Mouse (Mus musculus) layer of hippocampus, postnatal 10 days (tissue): ENCODE data around the gene Ascc1. TPM values are rescaled to one million over a fixed set of nuclear protein-coding genes. Genes with fewer than 3 reads are reported as not detected.

Source experiments
- DNase-seq, 2 experiments: peaks; one replicate each; pipeline ENCODE4 v3.0.0; 2021; ENCODE audit warnings: low spot score in 2 of 2
- long read RNA-seq: library from polyadenylated mRNA; stranded (forward); transcript quantifications from one replicate; pipeline ENCODE4 v2.0.0, GENCODE M21; 2023
- total RNA-seq, 2 experiments: library from RNA; stranded (reverse); gene quantifications; 2 replicates each; pipeline ENCODE4 v1.2.3; 2021

Ascc1 gene
- 10 to 100 TPM; 19.2 to 19.9 TPM for total RNA-seq
- long read RNA-seq, transcript Ascc1-201 (11 exons, 1,450 nt) = major isoform, 12 of 31 reads
- long read RNA-seq, transcript Ascc1-202 (11 exons, 1,473 nt) = minor isoform, 5 of 31 reads
- long read RNA-seq, partial matches to known transcripts = 6 of 31 reads
- long read RNA-seq, other reads (novel, unspliced or antisense) = 8 of 31 reads

DNA sequence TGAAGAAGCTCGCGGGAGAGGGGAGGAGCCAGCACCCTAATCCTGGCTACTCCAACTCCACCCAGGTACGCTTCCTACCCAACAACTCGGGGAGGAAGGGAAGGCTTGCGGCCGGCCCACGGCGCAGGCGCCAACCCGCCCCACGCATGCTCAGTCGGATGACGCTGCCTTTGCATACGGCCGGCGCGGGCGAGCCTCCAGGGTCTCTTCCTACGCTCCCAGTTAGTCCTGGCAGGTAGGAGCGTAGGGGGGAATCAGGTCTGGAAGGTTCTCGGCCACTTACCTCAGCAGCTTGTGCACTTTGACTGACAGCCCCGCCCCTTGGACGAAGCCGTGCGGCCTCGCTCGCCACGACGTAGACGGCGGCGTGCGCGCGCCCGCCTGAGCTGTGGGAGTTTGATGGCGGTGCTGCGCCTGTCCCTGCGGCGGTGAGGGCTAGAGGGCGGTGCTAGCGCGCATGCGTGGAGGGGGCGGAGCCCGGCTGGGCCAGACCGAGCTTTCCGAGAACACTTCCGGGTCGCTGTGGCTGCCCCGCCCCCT is at the start of gene Ascc1, which contains the start of gene Anapc16:
Ascc1 (plus strand) TSS at position 133 of the 540 bp plus-strand sequence.
Anapc16 (minus strand) TSS at position 463 of the 540 bp plus-strand sequence.
- peak; percentile 95 to 97 for DNase-seq

DNA sequence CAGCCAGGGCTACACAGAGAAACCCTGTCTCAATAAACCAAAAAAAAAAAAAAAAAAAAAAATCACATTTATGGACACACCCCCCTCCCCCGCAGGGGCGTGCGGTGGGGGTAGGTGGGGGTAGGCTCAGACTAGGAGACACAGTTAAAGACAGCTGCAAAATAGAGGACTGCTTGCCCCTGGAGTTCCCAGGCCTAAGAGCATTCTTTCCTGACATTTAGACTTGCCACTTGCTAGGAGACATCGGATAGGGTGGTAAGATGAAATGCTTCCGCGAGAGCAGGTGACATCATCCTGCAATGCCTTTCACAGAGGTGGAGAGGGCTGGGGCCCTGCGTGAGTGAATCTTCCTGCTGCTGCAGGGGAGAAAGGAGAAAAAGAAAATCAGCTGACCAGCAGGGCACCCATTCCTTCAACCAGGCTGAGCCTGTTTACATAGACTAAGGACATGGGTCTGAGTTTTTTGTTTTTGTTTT is 49.0 kb upstream of the Ascc1 start:
- no peak for DNase-seq

DNA sequence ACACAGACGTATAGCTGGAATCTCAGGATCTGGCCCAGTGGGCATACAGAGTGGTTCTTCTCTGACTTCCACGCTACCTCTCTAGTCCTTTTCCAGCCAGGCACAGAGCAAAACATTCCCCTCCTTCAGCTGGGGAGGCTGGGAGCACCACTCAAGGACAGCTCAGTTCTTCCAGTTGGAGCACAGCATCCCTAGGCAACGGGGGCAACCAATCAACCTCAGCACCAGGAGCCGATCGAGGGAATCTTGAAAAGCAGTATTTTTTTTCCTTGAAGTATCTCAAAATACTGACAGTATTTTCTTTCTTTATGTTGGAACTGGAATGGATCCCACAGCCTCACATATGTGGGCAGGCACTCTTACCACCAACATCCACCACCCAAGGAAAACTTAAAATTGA is 45.9 kb upstream of the Ascc1 start:
- DNase-seq = no peak

DNA sequence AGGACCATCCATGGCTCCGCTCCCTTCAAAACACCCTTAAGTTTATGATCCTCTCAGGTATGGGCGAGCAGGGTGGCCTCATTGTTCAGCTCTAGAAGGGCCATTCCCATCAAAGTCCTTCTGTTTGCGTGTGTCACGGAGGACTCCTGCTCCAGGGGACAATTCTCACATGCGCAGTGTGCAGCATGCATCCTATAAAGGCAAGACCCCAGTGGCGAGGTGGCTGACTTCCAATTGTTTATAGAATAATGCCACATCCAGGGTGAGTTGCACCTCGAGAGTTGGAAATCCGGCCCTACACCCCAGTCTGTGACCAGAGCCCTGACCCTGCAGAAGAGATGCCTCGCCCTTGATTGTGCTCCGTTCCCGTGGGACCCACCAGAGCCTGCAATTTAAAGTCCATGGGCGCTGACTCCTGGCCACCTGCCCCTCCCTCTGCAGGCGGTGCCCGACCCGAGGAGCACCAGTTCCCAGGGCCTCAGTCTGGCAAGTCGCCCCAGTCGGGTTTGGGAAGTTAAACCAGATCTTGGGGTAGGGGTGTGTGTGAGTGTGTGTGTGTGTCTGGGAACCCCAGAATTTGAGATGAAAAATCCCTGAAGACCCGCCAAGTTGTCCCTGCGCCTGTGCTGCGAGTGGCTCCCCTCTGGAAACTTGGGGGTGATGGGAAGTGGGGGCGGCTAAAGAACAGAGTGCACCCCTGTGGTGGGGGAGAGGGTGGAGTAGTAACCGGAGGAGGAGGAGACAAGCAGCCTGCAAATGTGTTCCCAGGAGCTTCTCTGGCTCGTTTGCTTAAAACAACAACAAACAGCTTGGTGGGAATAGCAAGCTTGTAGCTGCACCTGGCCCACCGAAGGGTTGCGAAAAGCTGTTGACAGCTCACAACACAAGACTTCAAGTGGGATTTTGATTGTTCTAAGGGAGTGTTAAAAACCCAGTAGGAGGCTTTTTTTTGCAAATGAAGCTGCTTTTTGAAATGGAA is 45.1 kb upstream of the Ascc1 start:
- DNase-seq = peak in 1 of 2 experiments; percentile 64

- DNase-seq = no peak
Measured at GRCm38 (mm10) chr10:59958458-59958857, 44.1 kb upstream of the Ascc1 start.

DNA sequence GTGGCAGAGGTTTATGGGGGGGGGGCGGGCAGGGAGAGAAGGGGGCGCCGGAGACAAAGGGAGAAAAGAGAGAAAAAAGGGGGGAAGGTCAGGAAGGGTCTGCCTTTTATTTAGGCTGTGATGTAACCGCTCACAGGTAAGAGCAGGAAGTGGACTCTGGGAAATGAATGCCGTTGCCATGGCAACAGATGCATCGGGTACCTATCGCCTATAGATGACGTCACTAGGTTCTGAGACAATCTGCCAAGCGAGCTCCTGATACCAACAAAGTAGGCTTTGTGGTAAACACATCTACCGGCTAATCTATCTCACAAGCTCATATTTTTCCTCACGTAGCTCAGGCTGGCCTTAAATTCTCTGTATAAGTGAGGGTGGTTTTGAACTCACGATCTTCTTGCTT is 43.1 kb upstream of the Ascc1 start:
- no peak for DNase-seq

DNA sequence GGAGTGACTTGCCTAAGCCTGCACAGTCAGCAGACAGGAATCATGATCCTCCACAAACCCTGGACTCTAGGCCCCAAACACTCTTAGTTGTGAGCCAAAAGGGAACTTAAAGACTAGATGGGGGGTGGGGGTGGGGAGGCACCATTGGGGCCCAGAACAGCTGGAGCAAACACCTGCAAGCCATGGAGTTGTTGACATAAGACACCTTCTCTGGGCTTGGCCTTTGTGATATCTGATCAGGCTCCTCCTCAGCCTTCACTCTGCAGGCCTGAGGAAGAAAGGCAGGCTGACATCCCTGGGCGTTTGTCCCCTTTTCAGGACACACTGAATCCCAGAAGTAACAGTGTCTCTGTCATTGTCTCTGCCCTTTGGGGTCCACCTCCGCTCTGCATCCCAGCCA is 39.0 kb upstream of the Ascc1 start:
- DNase-seq = no peak

DNA sequence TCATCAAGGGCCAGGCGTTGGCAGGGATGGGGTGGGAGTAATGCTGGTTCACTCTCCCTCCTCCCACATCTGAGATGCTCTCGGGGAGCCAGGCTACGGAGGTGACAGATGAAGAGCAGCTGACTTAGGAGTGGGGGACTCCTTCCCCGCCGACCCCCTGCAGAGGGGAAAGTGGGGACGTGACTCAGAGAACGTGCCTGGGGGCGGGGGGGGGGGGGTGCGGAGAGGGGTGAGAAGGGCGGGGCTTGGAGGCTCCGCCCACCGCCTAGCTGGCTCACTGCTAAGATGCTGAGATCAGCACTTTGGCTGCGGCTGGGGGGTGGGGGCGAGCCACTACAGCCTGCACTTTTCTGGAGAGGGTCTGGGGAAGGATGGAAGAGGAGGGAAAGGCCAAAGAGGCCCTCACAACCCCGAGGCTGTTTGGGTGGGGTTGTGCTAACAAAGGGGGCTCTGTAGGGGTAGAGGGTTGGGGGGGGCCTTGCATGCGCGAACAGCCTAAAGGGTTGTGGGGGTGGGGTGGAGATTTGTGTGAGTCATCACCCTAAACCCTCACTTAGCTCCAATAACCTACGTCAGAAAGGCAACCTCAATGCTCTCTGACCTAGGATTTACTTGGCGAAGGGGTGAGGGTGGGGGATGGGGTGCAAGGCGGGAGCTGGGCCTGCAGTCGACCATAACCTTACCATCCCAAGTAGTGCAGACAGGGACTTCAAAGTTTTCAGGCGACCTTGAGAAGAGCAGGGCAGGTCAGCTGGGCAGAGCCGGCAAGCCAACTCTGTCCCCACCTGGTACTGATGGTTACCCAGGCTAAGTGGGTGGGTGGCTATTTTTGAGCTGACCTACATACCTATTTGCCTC is 37.9 kb upstream of the Ascc1 start:
- no peak for DNase-seq

DNA sequence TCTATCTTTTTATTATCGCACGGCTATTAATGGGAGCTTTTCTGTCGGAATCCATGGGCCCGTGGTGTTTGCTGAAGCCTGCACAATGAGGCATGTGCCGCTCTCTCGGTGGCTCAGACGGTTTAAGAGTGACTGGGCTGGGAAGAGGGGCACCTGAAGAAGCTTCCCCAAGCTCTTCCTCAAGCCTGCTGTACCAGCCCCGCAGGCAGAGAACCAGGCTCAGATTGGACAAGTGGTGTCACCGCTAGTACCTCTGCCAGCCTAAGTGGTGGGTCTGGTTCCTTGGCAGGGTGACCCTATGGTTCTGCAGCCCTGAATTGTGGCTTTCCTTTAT is 37.3 kb upstream of the Ascc1 start:
- no peak for DNase-seq

GRCm38 (mm10) chr10:59965788-59966187 is 36.8 kb upstream of the Ascc1 start:
- DNase-seq = no peak

GRCm38 (mm10) chr10:59966743-59967142 is 35.9 kb upstream of the Ascc1 start:
- no peak for DNase-seq

DNA sequence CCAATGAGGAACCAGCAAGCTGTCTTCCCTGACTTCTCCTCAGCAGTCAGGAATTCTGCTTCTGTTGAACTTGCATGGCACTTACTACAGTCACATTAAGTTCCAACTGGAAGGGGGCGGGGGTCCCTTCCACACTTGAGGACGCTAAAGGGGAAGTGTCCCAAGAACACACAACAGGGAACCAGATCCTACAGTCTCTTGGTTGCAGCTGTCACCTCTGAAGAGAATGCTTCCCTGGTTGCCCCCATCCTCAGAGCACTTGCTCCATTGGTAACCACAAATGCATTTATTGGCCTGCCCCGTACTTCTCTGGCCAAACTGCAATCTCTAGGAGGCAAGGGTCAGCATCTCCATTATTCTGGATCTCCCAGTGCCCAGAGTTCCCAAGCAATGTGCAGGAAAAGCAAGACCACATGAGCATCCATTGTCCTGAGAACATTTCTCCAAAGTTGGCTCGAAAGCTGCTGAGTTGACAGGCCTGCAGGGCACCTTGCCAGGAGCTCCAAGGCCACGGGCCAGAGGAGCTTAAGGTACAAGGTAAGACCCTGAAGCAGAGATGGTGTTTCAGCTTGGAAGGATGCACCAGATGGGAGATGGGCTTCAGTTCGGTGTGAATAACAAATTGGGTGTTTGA is 35.2 kb upstream of the Ascc1 start:
- no peak for DNase-seq

DNA sequence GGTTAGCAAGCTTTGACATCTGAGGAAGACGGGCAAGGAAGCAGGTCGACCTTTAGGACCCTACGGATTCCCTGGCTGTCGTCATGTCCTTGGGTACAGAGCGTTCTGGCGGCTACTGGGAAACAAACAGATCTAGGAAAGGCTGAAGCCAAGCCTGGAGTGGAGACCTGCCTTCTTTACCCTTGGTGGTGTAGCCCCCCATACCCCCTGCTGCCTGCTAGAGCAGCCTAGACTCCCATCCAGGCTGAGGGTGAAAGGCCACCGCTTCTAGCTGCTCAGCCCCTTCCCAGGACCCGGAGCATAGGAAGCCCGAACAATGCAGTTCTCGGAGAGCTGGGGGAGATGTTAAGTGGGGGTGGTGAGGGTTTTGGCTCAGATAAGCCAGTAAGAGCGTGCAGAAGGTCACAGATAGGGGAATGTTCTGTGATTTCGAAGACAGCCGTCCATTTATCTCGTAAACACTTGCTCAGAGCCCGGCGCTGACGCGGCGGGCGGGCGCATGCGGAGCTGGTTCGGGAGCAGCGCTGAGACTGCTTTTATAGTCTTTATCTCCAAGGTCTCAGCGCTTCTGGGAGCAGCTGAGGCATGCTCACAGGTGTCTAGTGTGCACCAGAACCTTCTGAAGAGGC is 32.7 kb upstream of the Ascc1 start:
- peak; percentile 64 to 70 for DNase-seq

DNA sequence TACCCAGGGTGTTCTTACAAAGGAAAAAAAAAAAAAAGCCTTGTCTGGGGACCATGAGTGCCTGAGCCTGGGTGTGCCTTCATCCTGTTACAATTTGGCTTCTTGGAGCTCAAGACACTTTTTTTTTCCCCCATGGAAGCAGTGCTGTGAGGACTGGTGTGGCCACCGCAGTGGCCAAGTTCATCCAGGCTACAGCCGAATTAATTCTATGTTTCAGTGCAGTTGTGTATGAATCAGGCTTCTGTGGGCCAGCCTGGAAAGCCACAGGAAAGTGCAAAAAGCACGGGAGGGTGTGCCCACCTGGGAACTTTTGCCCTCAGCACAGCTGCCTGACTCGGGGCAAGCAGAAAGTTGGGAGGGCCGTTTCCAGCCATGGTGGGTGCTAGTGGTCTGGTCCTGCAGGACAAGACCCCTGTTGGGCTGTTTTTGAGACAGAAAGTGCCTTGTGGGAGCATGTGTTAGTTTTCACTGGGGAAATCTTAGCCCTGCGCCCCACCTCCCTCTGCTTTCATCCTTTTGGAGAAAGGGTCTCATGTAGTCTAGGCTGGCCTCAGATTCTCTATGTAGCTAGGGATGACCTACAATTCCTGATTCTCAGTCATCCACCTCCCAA is 32.0 kb upstream of the Ascc1 start:
- DNase-seq = no peak

DNA sequence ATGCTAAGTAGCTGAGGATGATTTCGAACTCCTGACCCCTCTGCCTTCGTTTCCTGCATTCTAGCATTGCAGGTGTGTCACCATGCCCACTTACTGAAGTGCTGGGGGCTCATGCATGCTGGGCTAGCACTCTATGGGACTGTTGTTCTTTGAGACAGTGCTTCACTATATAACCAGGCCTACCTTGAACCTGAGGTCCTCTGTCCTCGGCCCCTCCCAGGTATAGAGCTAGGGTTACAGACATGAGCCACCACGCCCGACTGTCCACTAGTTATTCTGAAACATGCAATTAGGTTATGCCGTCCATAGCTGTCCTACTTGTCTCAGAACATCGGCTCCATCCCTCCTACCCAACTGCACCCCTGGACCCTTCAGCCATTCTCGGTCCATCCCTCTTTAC is 30.8 kb upstream of the Ascc1 start:
- no peak for DNase-seq

DNA sequence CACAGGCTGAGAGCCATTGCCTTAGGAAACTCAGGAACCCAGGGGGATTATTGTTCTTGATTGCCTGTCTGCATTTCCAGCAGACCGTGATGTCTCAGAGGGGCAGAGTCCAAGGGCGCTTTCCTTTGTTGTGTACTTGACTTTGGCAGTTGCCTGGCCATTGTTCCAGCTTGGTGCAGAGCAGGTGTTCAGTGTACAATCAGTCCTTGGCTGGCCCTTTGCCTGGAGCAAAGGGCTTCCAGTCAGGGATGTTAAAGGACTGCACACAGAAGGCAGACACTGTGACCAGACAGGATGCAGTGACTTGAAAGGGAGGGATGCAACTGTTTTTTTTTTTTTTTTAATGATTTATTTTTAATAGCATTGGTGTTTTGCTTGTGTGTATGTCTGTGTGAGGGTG is 30.1 kb upstream of the Ascc1 start:
- DNase-seq = no peak

GRCm38 (mm10) chr10:59972999-59973398 is 29.6 kb upstream of the Ascc1 start:
- DNase-seq = no peak

DNA sequence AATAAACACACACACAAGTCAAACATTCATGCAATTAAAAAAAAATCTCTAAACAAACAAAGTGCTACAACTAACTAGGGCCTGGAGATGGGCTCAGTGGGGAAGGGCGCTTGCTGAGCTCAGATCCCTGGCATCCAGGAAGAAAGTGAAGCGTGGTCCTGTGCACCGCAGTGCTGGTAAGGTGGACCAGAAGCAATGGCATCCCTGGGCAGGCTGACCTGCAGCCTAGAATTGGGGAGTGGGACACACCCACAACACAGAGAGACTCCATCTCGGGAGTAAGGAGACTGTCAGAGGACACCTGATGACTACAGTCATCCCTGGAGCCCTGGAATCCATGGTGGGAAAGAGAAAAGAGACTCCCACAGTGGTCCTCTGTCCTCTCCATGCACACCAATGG is 29.2 kb upstream of the Ascc1 start:
- DNase-seq = no peak

- DNase-seq = no peak
Measured at GRCm38 (mm10) chr10:59974191-59974664, 28.4 kb upstream of the Ascc1 start.

DNA sequence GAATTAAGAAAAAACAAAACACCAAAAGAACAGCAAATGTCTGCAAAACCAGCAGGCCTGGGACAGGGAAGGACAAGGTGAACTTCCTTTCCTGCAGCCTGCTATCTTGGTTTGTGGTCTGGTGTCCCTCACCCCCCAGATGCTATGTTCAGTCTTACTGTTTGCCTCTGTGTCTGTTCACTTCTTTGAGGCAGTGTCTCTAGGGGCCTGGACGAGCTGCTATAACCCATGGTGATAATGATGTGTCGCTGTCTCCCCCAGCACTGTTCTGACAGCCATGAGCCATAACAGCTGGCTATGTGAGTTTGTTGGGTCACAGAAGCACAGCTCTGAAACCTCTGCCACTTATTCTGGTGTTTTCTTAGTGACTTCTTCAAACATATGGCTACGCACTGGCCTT is 27.8 kb upstream of the Ascc1 start:
- no peak for DNase-seq
